Mouse (Mus musculus) heart, postnatal 36 days (tissue): Measurements from ENCODE around the gene Zfp64. TPM values are rescaled to one million over a fixed set of nuclear protein-coding genes. Genes with fewer than 3 reads are reported as not detected.
"Not testable (repeated sequence)": the region's sequence is repeated elsewhere in the genome, so short reads cannot be mapped to it uniquely, and the experiment has no call there.

Experiments
- DNase-seq, 2 experiments: peaks; one replicate each; pipeline ENCODE4 v3.0.0; 2021 to 2022
- intact Hi-C: fragments of 180-260 bp; cut with DNase I; formaldehyde crosslinking; loops from one replicate; pipeline ENCODE4 v1.15.1; 2025
- total RNA-seq, 2 experiments: library from RNA; stranded (reverse); gene quantifications; 2 replicates each; pipeline ENCODE4 v1.2.3; 2021

Zfp64 gene
- total RNA-seq, 2 experiments from 2014 or later, result 6.9 to 8.4 TPM

DNA sequence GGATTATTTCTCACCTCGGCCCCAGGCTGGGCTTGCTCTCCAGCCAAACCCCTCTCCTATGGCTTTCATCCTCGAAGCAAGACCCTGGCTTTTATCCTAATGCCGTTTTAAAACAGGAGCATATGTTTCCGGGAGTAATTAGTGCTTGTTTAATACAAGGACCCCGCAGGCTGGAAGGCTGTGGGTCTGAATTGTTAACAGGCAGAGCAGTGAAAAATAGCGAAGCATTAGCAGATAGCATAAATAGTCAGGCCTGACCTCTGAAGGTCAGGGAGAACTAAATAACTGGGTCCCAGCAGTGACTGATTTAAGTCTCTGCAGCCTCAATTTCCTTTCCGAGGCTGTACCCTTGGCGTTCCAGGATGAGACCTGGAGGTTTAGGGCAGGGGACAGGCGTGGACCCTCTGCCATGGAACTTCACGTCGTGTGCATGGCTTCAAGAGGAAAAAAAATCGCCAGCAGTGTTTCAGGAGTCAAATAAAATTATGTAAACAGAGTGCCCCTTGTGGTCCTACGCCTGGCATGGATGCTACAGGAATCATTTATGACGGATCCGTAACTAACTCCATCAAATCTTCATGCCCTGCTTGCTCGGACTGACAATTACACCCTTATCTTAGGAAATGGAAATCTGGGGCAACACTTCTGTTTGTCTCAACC, 95.2 kb downstream of the Zfp64 start:
- no peak for DNase-seq
- intact Hi-C loops, result no loop called here

DNA sequence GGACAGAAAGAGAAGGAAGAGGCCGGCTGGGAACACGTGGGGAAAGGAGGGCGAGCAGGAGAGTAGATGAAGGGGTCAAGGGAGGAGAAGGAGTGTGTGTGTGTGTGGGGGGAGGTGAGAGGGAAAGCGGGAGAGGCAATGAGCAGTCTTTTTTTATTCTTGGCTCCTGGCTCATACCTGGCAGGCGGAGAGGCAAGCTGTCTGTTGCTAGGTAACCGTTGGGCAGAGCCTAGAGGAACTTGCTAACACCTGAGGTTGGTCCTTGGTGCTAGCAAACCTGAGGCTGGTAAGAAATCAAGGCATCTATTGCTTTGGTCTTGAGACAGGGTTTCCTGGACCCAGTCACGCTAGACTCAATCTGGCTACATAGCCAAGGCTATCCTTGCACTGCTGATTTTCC, 98.7 kb downstream of the Zfp64 start:
- intact Hi-C loops, result no loop called here

DNA sequence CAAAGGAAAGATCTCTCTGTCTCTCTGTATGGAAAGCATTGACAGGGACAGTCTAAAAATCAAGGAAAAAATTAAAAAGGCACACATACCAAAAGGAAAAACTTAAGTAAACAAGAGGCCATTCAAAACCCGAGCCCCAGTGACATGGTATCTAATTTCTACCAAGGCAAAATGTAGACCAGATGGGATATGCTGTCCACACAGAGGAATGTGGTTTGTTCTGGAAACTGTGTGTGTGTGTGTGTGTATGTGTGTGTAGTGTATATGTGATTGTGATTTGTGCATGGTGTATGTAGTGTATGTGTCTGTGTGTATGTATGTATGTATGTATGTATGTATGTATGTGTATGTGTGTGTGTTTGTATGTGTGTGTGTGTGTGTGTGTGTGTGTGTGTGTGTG, 100.6 kb downstream of the Zfp64 start:
- intact Hi-C loops, result no loop called here
- DNase-seq, result no peak

More for the DNA sequence above, 98.7 kb downstream of the Zfp64 start:
- no peak for DNase-seq

DNA sequence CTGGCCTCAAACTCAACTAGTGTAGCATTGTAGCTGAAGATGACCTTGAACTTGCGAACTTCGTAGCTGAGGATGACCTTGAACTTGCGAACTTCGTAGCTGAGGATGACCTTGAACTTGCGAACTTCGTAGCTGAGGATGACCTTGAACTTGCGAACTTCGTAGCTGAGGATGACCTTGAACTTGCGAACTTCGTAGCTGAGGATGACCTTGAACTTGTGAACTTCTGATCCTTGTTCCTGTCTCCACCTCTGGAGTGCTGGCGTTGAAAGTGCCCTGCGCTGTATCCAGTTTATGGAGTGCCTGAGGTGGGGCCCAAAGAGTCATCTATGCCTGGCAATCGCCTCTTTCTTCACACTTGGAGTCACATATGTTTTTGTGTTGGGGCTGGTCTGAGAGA, 101.5 kb downstream of the Zfp64 start:
- intact Hi-C loops, DNase-seq: not testable (repeated sequence)

DNA sequence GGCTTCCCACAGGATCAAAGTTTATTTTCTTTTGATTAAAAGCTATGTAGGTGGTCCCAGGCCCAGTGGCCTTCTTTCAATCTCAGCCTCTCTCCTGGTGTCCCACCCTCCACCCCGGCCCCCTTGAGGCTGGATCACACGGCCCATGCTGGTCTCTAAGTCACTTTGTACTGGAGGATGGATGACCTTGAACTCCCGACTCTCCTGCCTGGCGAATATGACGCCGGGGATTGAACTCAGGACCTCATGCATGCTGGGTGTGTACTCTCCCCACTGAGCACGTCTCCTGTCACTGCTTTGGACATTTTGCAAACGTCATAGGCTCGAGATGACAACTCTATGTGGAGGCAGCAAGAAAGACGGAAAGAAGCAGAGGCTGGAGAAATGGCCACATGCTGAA, 103.8 kb downstream of the Zfp64 start:
- intact Hi-C loops, result no loop called here
- DNase-seq, result no peak

DNA sequence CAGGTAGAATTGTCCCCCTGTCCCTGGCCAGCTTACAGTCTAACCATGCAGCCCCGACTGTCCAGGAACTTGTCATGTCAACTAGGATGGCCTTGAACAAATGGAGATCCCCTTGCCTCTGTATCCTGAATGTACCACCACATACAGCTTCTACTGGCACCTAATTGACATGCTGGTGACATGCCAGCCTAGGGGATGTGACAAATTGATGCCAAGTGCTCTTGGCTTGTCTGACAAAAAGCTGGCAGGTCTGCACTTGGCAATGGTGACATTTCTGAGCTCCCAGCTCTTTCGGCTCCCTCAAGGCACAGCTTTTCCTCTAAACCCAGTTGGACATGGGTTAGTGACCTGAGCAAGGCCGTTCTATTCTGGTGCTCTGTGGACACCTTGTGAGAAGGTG, 106.8 kb downstream of the Zfp64 start:
- intact Hi-C loops, result no loop called here
- no peak for DNase-seq

DNA sequence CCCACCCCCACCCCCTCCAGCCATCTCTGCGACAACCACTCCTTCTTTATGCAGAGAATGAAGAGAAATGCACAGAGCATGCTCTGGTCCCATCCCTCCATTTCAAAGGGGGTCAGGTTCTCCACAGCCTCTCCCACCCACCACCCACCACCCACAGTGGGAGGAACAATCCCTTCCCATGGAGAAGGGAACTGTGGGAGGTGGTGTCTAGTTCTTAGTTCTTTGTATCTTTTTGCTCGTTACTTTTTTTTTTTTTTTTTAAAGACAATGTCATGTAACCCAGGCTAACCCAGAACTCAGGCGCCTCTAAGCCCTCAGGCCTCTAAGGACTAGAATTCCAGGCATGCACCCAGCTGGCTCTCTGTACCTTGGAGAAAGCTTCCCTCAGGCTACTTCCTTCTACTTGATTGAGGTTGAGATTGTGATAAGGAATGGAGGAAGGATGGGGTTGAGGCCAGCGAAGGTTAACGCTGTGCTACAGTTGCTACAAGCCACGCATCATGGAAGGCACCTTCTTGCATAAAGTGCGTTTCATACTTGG, 109.1 kb downstream of the Zfp64 start:
- DNase-seq, result no peak
- intact Hi-C loops, result no loop called here

Other genes starting within 250 kb of the Zfp64 start
- 10 to 100 TPM; 46.1 to 54.3 TPM for gene Atp9a, start 213.2 kb downstream of the Zfp64 start, total RNA-seq
- gene Sall4, start 187.6 kb downstream of the Zfp64 start, total RNA-seq, result 1 to 10 TPM; 2.4 to 3.4 TPM